Mouse (Mus musculus): Measurements from ENCODE around the gene Tom1. TPM values are rescaled to one million over a fixed set of nuclear protein-coding genes. Genes with fewer than 3 reads are reported as not detected.
A peak's percentile ranks its signal among the peaks of the same experiment; 100 is the strongest.

The Tom1 gene
- 31.3 and 33.9 TPM in 2 replicates for polyA plus RNA-seq (2016; fragmentation: Nextera tagmentation; extraction: Ambion mirVana)

- peaks cover 16% of the 10 kb centered on the region for H3K4me1 ChIP-seq
- DNase-seq (ENCODE audit: low spot score), result peak; percentile 98
- WGBS, result under 1% methylated on average over 62 of the region's 62 CpGs
- H3K4me3 ChIP-seq, result peak within 1 kb of the TSS; percentile 70
- H3K27ac ChIP-seq (replicated peaks), result peak within 1 kb of the TSS; percentile 86
- H3K9me3 ChIP-seq (replicated peaks), result no peaks in the 10 kb centered on the region
- peaks cover 32% of the 10 kb centered on the region for H3K36me3 ChIP-seq
- no peaks in the 10 kb centered on the region for H3K27me3 ChIP-seq (ENCODE audit: low read depth, poor library complexity, severe bottlenecking)
Observed at GRCm38 (mm10) chr8:75033511-75034243, at the start of gene Tom1. Gene Tom1, plus strand, starts transcription at chr8:75033705.

- H3K9me3 ChIP-seq (replicated peaks), result no peaks in the 10 kb centered on the region
- peaks cover 11% of the 10 kb centered on the region for H3K27me3 ChIP-seq (ENCODE audit: low read depth, poor library complexity, severe bottlenecking)
- H3K4me3 ChIP-seq, result no peak overlapping the region
- H3K36me3 ChIP-seq, result no peaks in the 10 kb centered on the region
- H3K27ac ChIP-seq (replicated peaks), result no peak overlapping the region
- H3K4me1 ChIP-seq, result peaks cover 6% of the 10 kb centered on the region
- 87% methylated on average over 5 of the region's 5 CpGs for WGBS
- DNase-seq (ENCODE audit: low spot score), result no peak
Observed at GRCm38 (mm10) chr8:74987436-74987835, 46.1 kb upstream of the Tom1 start.

GRCm38 (mm10) chr8:74990021-74990420, 43.5 kb upstream of the Tom1 start:
- Histone ChIP-seq H3K4me1 (peaks cover 16% of the 10 kb centered on the region), H3K4me3 (0 out of 2 replicates have a peak overlapping the region, but pooled peaks have one; percentile 9), H3K9me3 (replicated peaks) (no peaks in the 10 kb centered on the region), H3K27ac (replicated peaks) (0 out of 2 replicates have a peak overlapping the region, but pooled peaks have one; percentile 9), H3K36me3 (no peaks in the 10 kb centered on the region), H3K27me3 (ENCODE audit: low read depth, poor library complexity, severe bottlenecking) (peaks cover 13% of the 10 kb centered on the region)
- 28% methylated on average over 15 of the region's 15 CpGs for WGBS
- no peak for DNase-seq (ENCODE audit: low spot score)

- no peak for DNase-seq (ENCODE audit: low spot score)
Observed at GRCm38 (mm10) chr8:74993081-74993474, 40.4 kb upstream of the Tom1 start, which contains the start of gene Hmgxb4. Gene Hmgxb4, plus strand, starts transcription at chr8:74993356.

GRCm38 (mm10) chr8:74993475-74994451, 39.7 kb upstream of the Tom1 start:
- DNase-seq (ENCODE audit: low spot score), result peak; percentile 87

More at GRCm38 (mm10) chr8:74993081-74993474, 40.4 kb upstream of the Tom1 start, which contains the start of gene Hmgxb4:
- peaks cover 7% of the 10 kb centered on the region for H3K36me3 ChIP-seq
- no peaks in the 10 kb centered on the region for H3K9me3 ChIP-seq (replicated peaks)
- H3K4me3 ChIP-seq, result peak within 1 kb of the TSS; percentile 92
- H3K27ac ChIP-seq (replicated peaks), result peak within 1 kb of the TSS; percentile 100
- peaks cover 13% of the 10 kb centered on the region for H3K27me3 ChIP-seq (ENCODE audit: low read depth, poor library complexity, severe bottlenecking)
- WGBS, result 18% methylated on average over 8 of the region's 8 CpGs
- peaks cover 16% of the 10 kb centered on the region for H3K4me1 ChIP-seq

GRCm38 (mm10) chr8:74994540-74994939, 39.0 kb upstream of the Tom1 start:
- peak; percentile 33 for DNase-seq (ENCODE audit: low spot score)
- WGBS, result 10% methylated on average over 7 of the region's 7 CpGs
- H3K4me1 ChIP-seq, result peaks cover 16% of the 10 kb centered on the region
- peak overlapping the region; percentile 100 for H3K27ac ChIP-seq (replicated peaks)
- H3K36me3 ChIP-seq, result peaks cover 20% of the 10 kb centered on the region
- H3K27me3 ChIP-seq (ENCODE audit: low read depth, poor library complexity, severe bottlenecking), result peaks cover 13% of the 10 kb centered on the region
- peak overlapping the region; percentile 92 for H3K4me3 ChIP-seq
- no peaks in the 10 kb centered on the region for H3K9me3 ChIP-seq (replicated peaks)

More at GRCm38 (mm10) chr8:74993475-74994451, 39.7 kb upstream of the Tom1 start:
- peak overlapping the region; percentile 100 for H3K27ac ChIP-seq (replicated peaks)
- H3K9me3 ChIP-seq (replicated peaks), result no peaks in the 10 kb centered on the region
- under 1% methylated on average over 98 of the region's 111 CpGs for WGBS
- H3K36me3 ChIP-seq, result peaks cover 12% of the 10 kb centered on the region
- H3K4me1 ChIP-seq, result peaks cover 16% of the 10 kb centered on the region
- H3K27me3 ChIP-seq (ENCODE audit: low read depth, poor library complexity, severe bottlenecking), result peaks cover 13% of the 10 kb centered on the region
- peak overlapping the region; percentile 92 for H3K4me3 ChIP-seq

GRCm38 (mm10) chr8:75000431-75000830, 33.1 kb upstream of the Tom1 start:
- Histone ChIP-seq H3K4me3 (no peak overlapping the region), H3K9me3 (replicated peaks) (no peaks in the 10 kb centered on the region), H3K27ac (replicated peaks) (no peak overlapping the region), H3K4me1 (no peaks in the 10 kb centered on the region), H3K27me3 (ENCODE audit: low read depth, poor library complexity, severe bottlenecking) (no peaks in the 10 kb centered on the region), H3K36me3 (peaks cover 79% of the 10 kb centered on the region)
- no peak for DNase-seq (ENCODE audit: low spot score)
- 93% methylated on average over 3 of the region's 3 CpGs for WGBS

- DNase-seq (ENCODE audit: low spot score), result no peak
- Histone ChIP-seq H3K4me3 (no peak overlapping the region), H3K9me3 (replicated peaks) (no peaks in the 10 kb centered on the region), H3K36me3 (peaks cover 82% of the 10 kb centered on the region), H3K27ac (replicated peaks) (no peak overlapping the region), H3K27me3 (ENCODE audit: low read depth, poor library complexity, severe bottlenecking) (no peaks in the 10 kb centered on the region), H3K4me1 (no peaks in the 10 kb centered on the region)
- 94% methylated on average over 2 of the region's 2 CpGs for WGBS
Observed at GRCm38 (mm10) chr8:75008826-75009225, 24.7 kb upstream of the Tom1 start.

GRCm38 (mm10) chr8:75013557-75013956, 19.9 kb upstream of the Tom1 start:
- Histone ChIP-seq H3K27me3 (ENCODE audit: low read depth, poor library complexity, severe bottlenecking) (no peaks in the 10 kb centered on the region), H3K36me3 (peaks cover 67% of the 10 kb centered on the region), H3K4me1 (peaks cover 8% of the 10 kb centered on the region), H3K9me3 (replicated peaks) (no peaks in the 10 kb centered on the region), H3K27ac (replicated peaks) (no peak overlapping the region), H3K4me3 (no peak overlapping the region)
- DNase-seq (ENCODE audit: low spot score), result no peak
- WGBS, result 50% methylated on average over 2 of the region's 2 CpGs

GRCm38 (mm10) chr8:75013964-75014363, 19.5 kb upstream of the Tom1 start:
- no peak for DNase-seq (ENCODE audit: low spot score)
- H3K4me3 ChIP-seq, result no peak overlapping the region
- 78% methylated on average over 3 of the region's 3 CpGs for WGBS
- no peaks in the 10 kb centered on the region for H3K9me3 ChIP-seq (replicated peaks)
- peaks cover 64% of the 10 kb centered on the region for H3K36me3 ChIP-seq
- no peak overlapping the region for H3K27ac ChIP-seq (replicated peaks)
- peaks cover 9% of the 10 kb centered on the region for H3K4me1 ChIP-seq
- H3K27me3 ChIP-seq (ENCODE audit: low read depth, poor library complexity, severe bottlenecking), result no peaks in the 10 kb centered on the region

GRCm38 (mm10) chr8:75015981-75016380, 17.5 kb upstream of the Tom1 start:
- no peak overlapping the region for H3K4me3 ChIP-seq
- no peak for DNase-seq (ENCODE audit: low spot score)
- no peak overlapping the region for H3K27ac ChIP-seq (replicated peaks)
- peaks cover 59% of the 10 kb centered on the region for H3K36me3 ChIP-seq
- H3K27me3 ChIP-seq (ENCODE audit: low read depth, poor library complexity, severe bottlenecking), result no peaks in the 10 kb centered on the region
- H3K9me3 ChIP-seq (replicated peaks), result no peaks in the 10 kb centered on the region
- peaks cover 9% of the 10 kb centered on the region for H3K4me1 ChIP-seq
- WGBS, result 64% methylated on average over 2 of the region's 2 CpGs

- no peak for DNase-seq (ENCODE audit: low spot score)
- Histone ChIP-seq H3K27me3 (ENCODE audit: low read depth, poor library complexity, severe bottlenecking) (no peaks in the 10 kb centered on the region), H3K4me3 (no peak overlapping the region), H3K27ac (replicated peaks) (no peak overlapping the region), H3K9me3 (replicated peaks) (no peaks in the 10 kb centered on the region), H3K4me1 (peaks cover 9% of the 10 kb centered on the region), H3K36me3 (peaks cover 60% of the 10 kb centered on the region)
- 97% methylated on average over 1 of the region's 1 CpGs for WGBS
Observed at GRCm38 (mm10) chr8:75016422-75016821, 17.1 kb upstream of the Tom1 start.
